Mouse (Mus musculus) limb, embryonic 10.5 days (tissue): ENCODE measurements around the gene Kcnh2. TPM values are rescaled to one million over a fixed set of nuclear protein-coding genes. Genes with fewer than 3 reads are reported as not detected.
A peak's percentile ranks its signal among the peaks of the same experiment; 100 is the strongest.

Source experiments
- DNase-seq: peaks from one replicate; pipeline ENCODE4 v3.0.0-alpha.2; 2017; ENCODE audit warnings: low spot score
- H3K27ac ChIP-seq: fragments of 300-500 bp; sonication (generic); 2 replicates; pipeline ENCODE4 v1.5.1; 2016; ENCODE audit warnings: mild to moderate bottlenecking
- H3K27me3 ChIP-seq: fragments of 300-500 bp; sonication (generic); 2 replicates; pipeline ENCODE4 v1.6.1; 2016; ENCODE audit warnings: low read depth, mild to moderate bottlenecking; ENCODE audit not compliant: poor library complexity, severe bottlenecking
- H3K36me3 ChIP-seq: fragments of 300-500 bp; sonication (generic); 2 replicates; pipeline ENCODE4 v1.6.1; 2016; ENCODE audit warnings: mild to moderate bottlenecking, moderate library complexity
- H3K4me1 ChIP-seq: fragments of 300-500 bp; sonication (generic); 2 replicates; pipeline ENCODE4 v1.6.1; 2016
- H3K4me3 ChIP-seq: fragments of 300-500 bp; sonication (generic); 2 replicates; pipeline ENCODE4 v1.5.1; 2016; ENCODE audit warnings: mild to moderate bottlenecking, moderate library complexity
- H3K9me3 ChIP-seq: fragments of 300-500 bp; sonication (generic); replicated peaks from 2 replicates; pipeline ENCODE4 v1.6.1; 2016; ENCODE audit warnings: mild to moderate bottlenecking
- WGBS: fragments of 180-500 bp; shearing (Covaris S2); methylation state at CpG from one replicate; pipeline ENCODE4 v1.1.7; 2016; 5-methylcytosine and 5-hydroxymethylcytosine counted together
- polyA plus RNA-seq: library from polyadenylated mRNA; unstranded; fragments of >200 nt; fragmentation: Nextera tagmentation; extraction: Ambion mirVana; gene quantifications from 2 replicates; pipeline ENCODE4 v1.2.1, GENCODE M21; 2016

Kcnh2 gene
- polyA plus RNA-seq, 1 experiment from 2014 or later = 15.0 TPM

- Histone ChIP-seq H3K27ac (no peak overlapping the region), H3K4me3 (no peak overlapping the region), H3K36me3 (0 out of 2 replicates have a peak, but pooled peaks cover 2% of the 10 kb centered on the region), H3K9me3 (no peaks in the 10 kb centered on the region), H3K27me3 (0 out of 2 replicates have a peak, but pooled peaks cover 3% of the 10 kb centered on the region), H3K4me1 (peaks cover 44% of the 10 kb centered on the region)
- WGBS = 83% methylated on average over 2 of the region's 2 CpGs
- DNase-seq = no peak
Measured at GRCm38 (mm10) chr5:24337821-24338220, 13.6 kb downstream of the Kcnh2 start.

GRCm38 (mm10) chr5:24337366-24337765 is 14.0 kb downstream of the Kcnh2 start:
- Histone ChIP-seq H3K4me1 (peaks cover 40% of the 10 kb centered on the region), H3K27ac (no peak overlapping the region), H3K4me3 (no peak overlapping the region), H3K36me3 (0 out of 2 replicates have a peak, but pooled peaks cover 2% of the 10 kb centered on the region), H3K27me3 (0 out of 2 replicates have a peak, but pooled peaks cover 3% of the 10 kb centered on the region), H3K9me3 (no peaks in the 10 kb centered on the region)
- DNase-seq = no peak
- 31% methylated on average over 9 of the region's 9 CpGs for WGBS

GRCm38 (mm10) chr5:24335888-24336511 is 15.4 kb downstream of the Kcnh2 start:
- WGBS = 18% methylated on average over 3 of the region's 3 CpGs
- H3K4me3 ChIP-seq = no peak overlapping the region
- H3K27ac ChIP-seq = 0 out of 2 replicates have a peak overlapping the region, but pooled peaks have one; percentile 30
- DNase-seq = peak; percentile 69
- H3K4me1 ChIP-seq = peaks cover 48% of the 10 kb centered on the region
- no peaks in the 10 kb centered on the region for H3K9me3 ChIP-seq
- H3K27me3 ChIP-seq = 0 out of 2 replicates have a peak, but pooled peaks cover 3% of the 10 kb centered on the region
- peaks cover 9% of the 10 kb centered on the region for H3K36me3 ChIP-seq

GRCm38 (mm10) chr5:24334749-24335148 is 16.7 kb downstream of the Kcnh2 start:
- peaks cover 59% of the 10 kb centered on the region for H3K4me1 ChIP-seq
- H3K27ac ChIP-seq = peak overlapping the region; percentile 51

GRCm38 (mm10) chr5:24332401-24332800 is 19.0 kb downstream of the Kcnh2 start:
- Histone ChIP-seq H3K9me3 (no peaks in the 10 kb centered on the region), H3K36me3 (peaks cover 9% of the 10 kb centered on the region), H3K27me3 (0 out of 2 replicates have a peak, but pooled peaks cover 22% of the 10 kb centered on the region), H3K27ac (no peak overlapping the region), H3K4me1 (peaks cover 69% of the 10 kb centered on the region), H3K4me3 (no peak overlapping the region)
- no peak for DNase-seq
- 87% methylated on average over 4 of the region's 4 CpGs for WGBS

More at GRCm38 (mm10) chr5:24334749-24335148, 16.7 kb downstream of the Kcnh2 start:
- Histone ChIP-seq H3K4me3 (no peak overlapping the region), H3K9me3 (no peaks in the 10 kb centered on the region), H3K36me3 (peaks cover 9% of the 10 kb centered on the region), H3K27me3 (0 out of 2 replicates have a peak, but pooled peaks cover 7% of the 10 kb centered on the region)
- 16% methylated on average over 3 of the region's 3 CpGs for WGBS
- no peak for DNase-seq

GRCm38 (mm10) chr5:24329965-24330298 is 21.5 kb downstream of the Kcnh2 start:
- H3K36me3 ChIP-seq = peaks cover 26% of the 10 kb centered on the region
- no peak for DNase-seq
- peaks cover 68% of the 10 kb centered on the region for H3K4me1 ChIP-seq
- 33% methylated on average over 5 of the region's 5 CpGs for WGBS
- no peaks in the 10 kb centered on the region for H3K9me3 ChIP-seq
- H3K27me3 ChIP-seq = peaks cover 47% of the 10 kb centered on the region
- H3K4me3 ChIP-seq = peak overlapping the region; percentile 54
- H3K27ac ChIP-seq = peak overlapping the region; percentile 91

GRCm38 (mm10) chr5:24329212-24329964 is 22.0 kb downstream of the Kcnh2 start:
- H3K36me3 ChIP-seq = peaks cover 31% of the 10 kb centered on the region
- peak overlapping the region; percentile 91 for H3K27ac ChIP-seq
- H3K4me1 ChIP-seq = peaks cover 63% of the 10 kb centered on the region
- 6% methylated on average over 24 of the region's 27 CpGs for WGBS
- H3K27me3 ChIP-seq = peaks cover 50% of the 10 kb centered on the region
- peak overlapping the region; percentile 54 for H3K4me3 ChIP-seq
- H3K9me3 ChIP-seq = no peaks in the 10 kb centered on the region
- peak; percentile 86 for DNase-seq

- no peak for DNase-seq
- Histone ChIP-seq H3K27ac (peak overlapping the region; percentile 91), H3K36me3 (peaks cover 36% of the 10 kb centered on the region), H3K27me3 (peaks cover 54% of the 10 kb centered on the region), H3K9me3 (no peaks in the 10 kb centered on the region), H3K4me1 (peaks cover 59% of the 10 kb centered on the region), H3K4me3 (peak overlapping the region; percentile 54)
- WGBS = 69% methylated on average over 6 of the region's 6 CpGs
Measured at GRCm38 (mm10) chr5:24328813-24329211, 22.6 kb downstream of the Kcnh2 start.

- Histone ChIP-seq H3K27ac (no peak overlapping the region), H3K36me3 (peaks cover 37% of the 10 kb centered on the region), H3K4me1 (peaks cover 71% of the 10 kb centered on the region), H3K4me3 (no peak overlapping the region), H3K27me3 (peaks cover 60% of the 10 kb centered on the region), H3K9me3 (no peaks in the 10 kb centered on the region)
- no peak for DNase-seq
- WGBS = 63% methylated on average over 4 of the region's 4 CpGs
Measured at GRCm38 (mm10) chr5:24326842-24327417, 24.5 kb downstream of the Kcnh2 start.

GRCm38 (mm10) chr5:24326166-24326841 is 25.1 kb downstream of the Kcnh2 start:
- 91% methylated on average over 15 of the region's 15 CpGs for WGBS
- no peak for DNase-seq

GRCm38 (mm10) chr5:24325251-24325650 is 26.2 kb downstream of the Kcnh2 start:
- Histone ChIP-seq H3K27ac (no peak overlapping the region), H3K9me3 (no peaks in the 10 kb centered on the region), H3K36me3 (peaks cover 35% of the 10 kb centered on the region), H3K27me3 (peaks cover 60% of the 10 kb centered on the region), H3K4me3 (peak overlapping the region; percentile 21), H3K4me1 (peaks cover 74% of the 10 kb centered on the region)
- no peak for DNase-seq
- WGBS = 32% methylated on average over 14 of the region's 14 CpGs

More at GRCm38 (mm10) chr5:24326166-24326841, 25.1 kb downstream of the Kcnh2 start:
- peaks cover 60% of the 10 kb centered on the region for H3K27me3 ChIP-seq
- peaks cover 71% of the 10 kb centered on the region for H3K4me1 ChIP-seq
- H3K27ac ChIP-seq = no peak overlapping the region
- no peaks in the 10 kb centered on the region for H3K9me3 ChIP-seq
- H3K36me3 ChIP-seq = peaks cover 30% of the 10 kb centered on the region
- H3K4me3 ChIP-seq = no peak overlapping the region
